Mouse (Mus musculus): ENCODE measurements at regions not wholly inside any gene's neighbourhood (a gene's known extent, or its start where the extent isn't known, plus 50 kb on each side); places are given as distances from the start of the nearest gene placed in this dataset.

GRCm38 (mm10) chr8:80422190-80422589 lies 71.4 kb upstream of the Gypa start:
- no peak for DNase-seq

- DNase-seq, result no peak
These were observed 77.5 kb upstream of the Gypa start for GRCm38 (mm10) chr8:80416121-80416520.

DNA sequence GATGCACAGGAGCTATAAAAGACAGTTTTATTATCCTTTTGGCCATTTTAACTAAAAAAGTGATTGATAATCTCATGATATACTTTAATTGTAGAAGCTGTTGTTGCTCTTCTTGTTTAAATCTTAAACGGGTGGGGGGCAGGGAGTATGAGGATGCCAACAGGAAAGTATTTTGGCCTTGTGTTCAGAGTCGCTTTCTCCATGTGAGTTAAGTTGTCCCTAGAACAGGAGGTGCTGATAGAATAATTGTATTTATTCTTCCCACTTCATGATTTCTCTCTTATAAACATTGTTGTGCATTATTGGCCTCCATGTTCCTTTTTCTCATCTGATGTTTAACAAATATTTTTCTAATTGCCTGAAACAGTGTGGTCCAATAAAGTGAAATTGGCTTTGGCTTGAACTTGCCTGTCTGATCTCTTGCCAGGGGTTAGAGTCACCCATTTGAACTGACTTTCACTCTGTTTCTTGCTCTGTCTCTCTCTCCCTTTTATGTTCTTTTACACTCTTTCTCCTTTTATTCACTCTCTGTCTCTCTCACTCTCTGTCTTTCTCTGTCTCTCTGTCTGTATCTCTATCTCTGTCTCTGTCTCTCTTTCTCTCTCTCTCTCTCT lies 93.9 kb upstream of the Gypa start:
- DNase-seq, result no peak

GRCm38 (mm10) chr8:80395010-80395409 lies 98.6 kb upstream of the Gypa start:
- DNase-seq, result no peak

DNA sequence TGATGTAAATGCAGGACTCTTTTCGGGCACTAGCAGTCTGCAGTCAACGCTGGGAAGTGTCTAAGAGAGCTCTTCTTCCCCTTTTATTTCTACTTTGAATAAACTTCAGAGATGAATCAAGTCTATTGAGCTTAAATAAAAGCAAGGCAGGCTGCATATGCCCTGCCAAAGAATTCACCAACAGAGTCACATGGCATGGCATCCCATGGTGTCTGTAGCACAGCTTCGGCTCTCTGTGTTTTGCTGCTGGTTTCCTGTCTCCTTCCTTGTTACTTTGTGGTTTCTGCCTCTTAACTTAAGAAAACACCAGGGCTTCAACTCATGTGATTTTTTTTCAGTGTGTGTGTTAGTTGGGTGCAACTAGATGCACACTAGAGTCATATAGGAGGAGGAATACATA lies 100.5 kb upstream of the Gypa start:
- no peak for DNase-seq

DNA sequence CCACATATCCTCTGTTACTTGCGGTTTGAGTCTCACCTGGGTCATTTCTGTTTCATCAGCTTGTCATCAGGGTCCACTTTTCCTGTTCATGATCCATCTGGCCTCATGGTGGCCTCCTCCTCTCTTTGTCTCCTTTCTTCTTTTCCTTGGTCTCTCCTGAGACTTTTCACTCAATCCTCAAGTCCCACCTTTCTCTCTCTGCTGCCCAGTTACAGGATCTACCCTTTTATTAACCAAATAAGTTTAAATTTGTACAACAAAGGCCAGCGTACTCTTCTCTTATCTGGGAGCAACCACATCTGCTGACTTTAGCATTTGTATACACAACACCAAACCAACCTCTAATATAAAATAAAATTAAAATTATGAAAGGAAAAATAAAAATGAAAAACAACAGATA lies 124.4 kb upstream of the Gypa start:
- no peak for DNase-seq

GRCm38 (mm10) chr8:80364059-80364458 lies 129.5 kb upstream of the Gypa start:
- no peak for DNase-seq

DNA sequence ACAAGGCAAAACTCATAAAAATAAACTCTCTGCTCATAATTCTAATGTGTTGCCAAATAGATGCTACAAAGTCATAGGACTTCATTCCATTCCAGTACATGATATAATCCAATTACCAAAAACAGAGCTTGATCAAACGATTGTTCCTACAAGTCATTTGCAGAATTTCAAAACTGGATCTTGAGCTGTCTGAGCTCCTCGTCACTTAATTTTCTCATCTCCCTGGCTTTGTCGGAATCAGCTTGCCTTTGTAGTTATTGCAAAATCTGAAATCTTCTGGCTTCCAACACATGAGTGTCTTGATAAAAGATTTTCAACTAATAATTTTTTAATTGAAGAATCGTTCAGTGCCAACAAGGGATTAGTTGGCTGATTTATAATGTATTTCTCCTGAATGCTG lies 150.3 kb upstream of the Gypa start:
- no peak for DNase-seq

DNA sequence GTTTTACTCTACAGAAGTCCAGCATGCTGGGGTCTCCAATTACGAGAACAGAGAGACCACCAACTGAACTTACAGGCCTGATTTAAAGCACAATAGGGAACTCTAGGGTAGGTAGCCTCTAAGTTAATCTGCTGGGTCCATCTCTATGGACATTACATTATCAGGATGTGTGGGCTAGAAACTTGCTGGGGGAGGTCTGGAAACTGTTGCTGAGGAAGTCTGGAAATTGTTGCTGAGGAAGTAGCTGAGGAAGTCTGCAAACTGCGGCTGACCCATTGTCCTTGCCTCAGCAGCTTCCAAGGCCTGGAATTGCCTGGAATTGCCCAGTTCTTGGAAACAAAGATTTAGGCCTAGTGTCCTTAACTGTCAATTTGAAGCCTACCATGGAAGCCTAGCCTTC lies 155.7 kb upstream of the Gypa start:
- DNase-seq, result no peak

- DNase-seq, result no peak
These were observed 164.9 kb upstream of the Gypa start for GRCm38 (mm10) chr8:80328676-80329075.

DNA sequence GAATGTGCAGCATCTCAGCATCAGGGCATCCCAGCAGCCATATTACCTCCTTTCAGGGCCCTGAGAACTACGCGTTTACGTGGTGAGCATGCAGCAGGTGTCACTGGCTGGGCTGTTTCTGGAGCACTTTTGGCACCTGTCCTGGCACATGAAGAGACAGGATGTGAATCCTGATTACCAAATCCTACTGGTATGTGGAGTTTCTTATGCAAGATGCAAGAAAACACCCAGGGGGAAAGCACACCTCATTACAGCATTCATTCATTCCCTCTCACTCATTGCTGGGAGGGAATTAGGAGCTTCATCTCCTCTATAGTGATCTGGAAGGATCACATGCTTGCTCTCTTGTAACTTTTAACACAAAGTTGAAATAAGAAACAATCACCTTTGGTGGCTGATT lies 167.7 kb upstream of the Gypa start:
- DNase-seq, result no peak

DNA sequence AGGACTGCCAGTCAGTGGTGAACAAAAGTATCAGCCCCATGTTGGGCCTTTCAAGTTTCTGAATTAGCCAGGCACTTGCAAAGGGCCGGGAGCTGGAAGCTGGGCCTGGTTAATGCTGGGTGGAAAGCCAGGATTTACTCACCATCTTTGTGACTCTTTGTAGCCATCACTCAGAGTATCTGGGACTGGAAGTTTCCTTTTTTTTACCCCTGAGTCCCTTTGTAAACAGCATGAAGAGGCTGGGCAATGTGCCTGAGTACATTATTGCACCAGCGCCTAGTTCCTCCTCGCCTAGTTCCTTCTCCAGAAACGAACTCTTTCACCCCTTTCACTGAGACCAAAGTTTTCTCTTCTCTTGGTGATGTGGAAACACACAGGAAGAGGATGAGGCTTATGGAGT lies 168.4 kb upstream of the Gypa start:
- DNase-seq, result no peak

GRCm38 (mm10) chr8:80318231-80318870 lies 175.2 kb upstream of the Gypa start:
- peak; percentile 42 to 54 for DNase-seq

DNA sequence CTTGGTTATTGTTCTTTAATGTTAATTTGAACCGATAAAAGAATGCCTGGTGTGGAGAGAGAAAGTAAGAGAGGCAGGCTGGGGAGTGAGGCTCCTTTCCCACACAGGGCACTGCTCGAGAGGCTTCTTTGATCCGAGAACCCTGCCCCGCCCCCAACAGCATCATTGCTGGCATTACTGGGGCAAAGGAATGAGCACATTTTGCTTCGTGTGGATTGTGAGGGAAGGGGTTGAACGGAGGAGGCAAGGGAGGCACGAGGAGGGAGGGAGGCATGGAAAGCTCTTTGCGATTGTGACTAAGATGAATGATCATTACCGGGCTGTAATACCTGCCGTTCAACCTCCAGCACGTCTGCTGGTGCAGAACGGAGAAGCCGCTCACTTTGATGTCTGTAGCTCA lies 178.2 kb upstream of the Gypa start:
- DNase-seq, result peak; percentile 84 to 85

DNA sequence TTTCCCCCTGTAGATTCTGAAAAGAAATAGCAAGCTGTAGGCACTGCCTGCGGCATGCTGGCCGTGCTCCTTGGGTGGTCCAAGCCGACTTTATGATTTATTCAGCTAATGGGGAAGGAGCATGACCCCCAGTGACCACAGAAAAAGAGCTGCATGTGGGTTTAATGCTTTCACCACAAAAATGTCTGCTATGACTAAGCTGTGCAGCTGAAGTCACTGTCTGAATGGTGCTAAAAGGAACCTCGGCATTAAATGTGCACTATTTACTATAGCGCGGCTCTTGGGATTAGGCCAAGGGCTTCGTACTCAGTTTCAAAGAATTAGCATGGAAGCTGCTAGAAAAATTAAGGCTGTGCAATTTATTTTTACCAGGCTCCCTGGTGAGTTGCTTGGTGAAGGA lies 178.8 kb upstream of the Gypa start:
- DNase-seq, result peak; percentile 44 to 59

- DNase-seq, result peak; percentile 12 to 21
These were observed 179.5 kb upstream of the Gypa start for GRCm38 (mm10) chr8:80313883-80314635.

- no peak for DNase-seq
These were observed 185.8 kb upstream of the Gypa start for GRCm38 (mm10) chr8:80307761-80308160.

DNA sequence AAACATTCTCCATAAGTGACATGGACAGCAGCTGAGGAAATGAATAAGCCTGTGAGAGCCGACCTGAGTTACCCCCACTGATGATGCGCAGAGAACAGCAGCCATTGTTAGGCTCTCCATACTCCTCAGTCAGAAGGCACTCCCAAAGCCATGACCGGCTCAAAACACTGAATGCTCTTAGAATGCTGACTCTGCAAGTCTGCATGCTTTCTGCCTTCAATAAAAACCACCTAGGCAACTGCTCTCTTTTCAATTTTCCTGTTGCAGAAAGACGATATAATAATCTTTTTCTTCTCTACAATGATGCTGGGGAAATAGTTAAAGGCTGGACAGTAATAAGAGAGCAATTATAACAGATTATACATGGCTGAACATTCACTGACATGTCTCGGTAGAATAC lies 195.0 kb upstream of the Gypa start:
- no peak for DNase-seq

DNA sequence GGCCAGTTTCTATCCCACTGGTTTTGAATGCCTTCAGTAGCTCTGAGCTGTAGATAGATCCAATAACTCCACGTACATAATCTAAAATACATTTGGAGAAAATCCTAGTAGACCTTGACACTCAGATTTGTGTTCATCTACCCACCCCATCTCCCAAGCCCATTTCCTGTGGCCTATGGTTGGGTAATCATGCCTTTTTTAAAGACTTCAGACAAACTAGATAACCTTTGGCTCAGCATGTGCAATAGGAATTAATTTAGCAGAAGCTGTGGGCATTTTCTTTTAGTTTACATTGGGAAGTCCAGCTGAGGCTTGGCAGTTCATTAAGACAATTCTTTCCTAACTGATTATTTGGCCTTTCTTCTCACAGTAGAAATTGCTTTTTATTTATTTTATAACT lies 203.3 kb upstream of the Gypa start:
- no peak for DNase-seq

- no peak for DNase-seq
These were observed 204.3 kb upstream of the Gypa start for GRCm38 (mm10) chr8:80289282-80289681.

- no peak for DNase-seq
These were observed 211.2 kb upstream of the Hhip start for GRCm38 (mm10) chr8:80268910-80269460.

DNA sequence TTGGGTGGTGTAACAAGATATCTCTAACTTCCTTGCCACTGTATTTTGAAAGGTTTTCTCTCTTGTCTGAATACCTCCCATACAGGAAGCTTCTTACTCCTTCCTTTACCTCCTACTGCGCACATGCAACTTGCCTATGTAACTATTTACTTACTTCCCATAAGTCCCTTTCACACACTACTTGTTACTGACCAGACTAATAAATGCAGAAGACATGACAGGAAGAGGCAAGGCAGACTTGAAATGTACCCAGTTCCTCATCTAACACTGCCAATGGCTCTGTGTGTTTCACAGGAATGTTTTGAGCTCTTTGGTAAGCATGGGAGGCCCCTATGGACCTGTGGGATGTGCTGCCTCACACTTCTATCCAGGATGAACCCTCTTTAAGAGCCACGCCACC lies 207.1 kb upstream of the Hhip start:
- no peak for DNase-seq

DNA sequence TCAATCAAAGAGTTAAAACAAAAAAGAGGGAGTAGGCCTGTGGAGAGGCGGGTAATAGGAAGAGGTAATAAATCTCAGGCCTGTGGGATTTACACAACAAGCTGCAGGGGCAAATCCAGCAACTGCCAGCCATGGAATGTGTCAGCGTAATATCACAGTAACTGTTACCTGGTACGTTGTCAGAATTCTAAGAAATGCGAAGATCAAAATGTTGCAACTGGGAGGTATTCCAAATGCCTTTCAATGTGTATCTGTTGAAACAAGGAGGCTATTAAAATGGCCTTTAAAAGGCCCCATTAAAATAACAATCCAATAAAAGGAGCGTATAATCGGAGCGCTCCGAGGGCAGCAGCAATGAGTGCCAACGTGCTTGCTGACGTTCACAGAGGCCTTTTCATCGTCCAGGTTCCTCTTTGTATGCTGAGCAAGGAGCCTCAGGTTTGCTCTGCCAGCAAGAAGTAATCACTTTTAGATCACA lies 205.7 kb upstream of the Hhip start:
- DNase-seq, result no peak

DNA sequence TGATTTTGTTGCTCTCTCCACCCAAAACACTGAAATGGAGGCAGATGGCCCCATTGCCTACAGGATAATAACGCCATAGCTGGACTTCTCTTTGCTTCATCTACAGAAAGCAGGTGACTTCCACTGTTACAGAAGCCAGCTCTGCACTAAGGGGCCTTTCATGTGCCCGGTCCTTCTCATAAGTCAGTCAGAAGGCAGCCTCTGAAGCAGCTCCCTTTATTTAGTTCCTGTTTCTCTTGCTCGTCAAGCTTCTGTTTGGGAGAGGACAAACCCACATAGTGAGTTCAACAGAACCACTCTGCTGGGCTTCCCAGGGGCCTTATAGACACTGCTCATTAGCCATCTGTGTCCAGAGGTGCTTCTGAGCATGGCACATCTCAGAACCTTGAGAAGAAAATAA lies 205.1 kb upstream of the Hhip start:
- no peak for DNase-seq
